Mouse (Mus musculus) layer of hippocampus, adult 8-10 months (tissue): ENCODE measurements at regions not wholly inside any gene's neighbourhood (a gene's known extent, or its start where the extent isn't known, plus 50 kb on each side); places are given as distances from the start of the nearest gene placed in this dataset.
A peak's percentile ranks its signal among the peaks of the same experiment; 100 is the strongest.

Experiments used
- DNase-seq, 2 experiments: peaks; one replicate each; pipeline ENCODE4 v3.0.0; 2022; ENCODE audit warnings: low spot score in 2 of 2

DNA sequence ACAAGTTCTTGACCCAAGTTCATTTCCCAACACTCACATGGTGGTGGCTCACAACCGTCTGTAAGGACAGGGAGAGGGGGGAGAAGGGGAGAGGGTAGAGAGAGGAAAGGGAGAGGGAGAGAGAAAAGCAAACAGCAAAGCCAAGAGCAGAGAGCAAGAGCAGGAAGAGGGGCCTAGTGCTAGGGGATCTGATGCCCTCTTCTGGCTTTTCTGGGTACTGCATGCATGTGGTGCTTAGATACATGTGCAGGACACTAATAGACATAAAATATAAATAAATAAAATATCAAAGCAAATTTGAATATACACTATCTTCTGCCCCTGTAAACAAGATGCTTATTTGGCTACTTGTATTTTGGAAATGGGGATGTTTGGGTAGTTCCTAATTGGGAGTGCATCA lies 91.2 kb downstream of the Rnf138rt1 start:
- DNase-seq: peak in 1 of 2 experiments; percentile 11
